Mouse (Mus musculus) liver, embryonic 14.5 days (tissue): ENCODE results near the gene Artn.

Experiments used
- CTCF ChIP-seq: IDR thresholded peaks from 2 replicates; pipeline ENCODE4 v1.5.1; 2016; ENCODE audit warnings: antibody characterized with exemption, low read depth, control low read depth
- EP300 ChIP-seq: IDR thresholded peaks from 2 replicates; pipeline ENCODE4 v1.6.1; 2016; ENCODE audit warnings: antibody characterized with exemption, low read depth

GRCm38 (mm10) chr4:117890750-117891149 lies 38.8 kb downstream of the Artn start:
- no peak for TF ChIP-seq CTCF
- no peak for TF ChIP-seq EP300
